Mouse (Mus musculus): ENCODE data around the gene Prdm8. TPM values are rescaled to one million over a fixed set of nuclear protein-coding genes. Genes with fewer than 3 reads are reported as not detected.

The Prdm8 gene
- polyA plus RNA-seq, 1 experiment from 2014 or later = 0.04 TPM

DNA sequence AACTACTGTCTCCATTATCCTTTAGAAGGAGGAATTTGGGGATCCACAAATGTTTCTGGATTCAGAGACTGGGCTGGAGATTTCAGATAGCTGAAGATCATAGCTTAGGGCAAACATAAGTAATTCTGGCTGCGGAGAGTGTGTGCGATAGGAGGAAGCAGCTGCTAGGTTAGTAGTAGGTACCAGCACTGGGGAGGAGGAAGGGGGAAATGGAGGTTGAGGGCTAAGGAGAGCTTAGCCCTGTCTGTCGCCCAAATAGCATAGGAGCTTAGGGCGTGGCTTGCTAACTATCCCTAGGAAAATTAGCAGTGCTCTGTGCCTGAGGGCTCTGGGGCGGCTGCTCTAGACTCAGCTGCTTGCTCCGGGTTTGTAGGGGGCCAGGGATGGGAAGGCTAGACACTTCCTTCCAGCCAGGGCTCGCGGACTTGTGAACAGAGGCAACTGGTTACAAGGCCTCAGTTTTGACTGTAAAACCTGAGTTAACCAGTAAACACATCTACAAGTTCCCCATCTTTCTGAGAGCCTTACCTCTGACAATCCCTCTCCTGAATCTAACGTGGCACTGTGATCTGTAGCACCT is 4.7 kb downstream of the Prdm8 start:
- Histone ChIP-seq H3K4me3 (ENCODE audit: low read length) (no peak overlapping the region), H3K9me3 (ENCODE audit: control insufficient read depth, low read length) (no peaks in the 10 kb centered on the region), H3K27me3 (replicated peaks; ENCODE audit: control insufficient read depth, insufficient read depth, low read length) (peaks cover 70% of the 10 kb centered on the region), H3K36me3 (ENCODE audit: control insufficient read depth, insufficient read depth, low read length) (no peaks in the 10 kb centered on the region), H3K27ac (ENCODE audit: low read length) (no peak overlapping the region), H3K4me1 (ENCODE audit: control insufficient read depth, insufficient read depth, low read length) (peaks cover 10% of the 10 kb centered on the region), H3K9ac (ENCODE audit: low read depth, low read length) (no peak overlapping the region), H3K4me2 (ENCODE audit: low read depth, low read length) (no peak overlapping the region)
- no peak for ATAC-seq
- WGBS = 16% methylated on average over 9 of the region's 9 CpGs

DNA sequence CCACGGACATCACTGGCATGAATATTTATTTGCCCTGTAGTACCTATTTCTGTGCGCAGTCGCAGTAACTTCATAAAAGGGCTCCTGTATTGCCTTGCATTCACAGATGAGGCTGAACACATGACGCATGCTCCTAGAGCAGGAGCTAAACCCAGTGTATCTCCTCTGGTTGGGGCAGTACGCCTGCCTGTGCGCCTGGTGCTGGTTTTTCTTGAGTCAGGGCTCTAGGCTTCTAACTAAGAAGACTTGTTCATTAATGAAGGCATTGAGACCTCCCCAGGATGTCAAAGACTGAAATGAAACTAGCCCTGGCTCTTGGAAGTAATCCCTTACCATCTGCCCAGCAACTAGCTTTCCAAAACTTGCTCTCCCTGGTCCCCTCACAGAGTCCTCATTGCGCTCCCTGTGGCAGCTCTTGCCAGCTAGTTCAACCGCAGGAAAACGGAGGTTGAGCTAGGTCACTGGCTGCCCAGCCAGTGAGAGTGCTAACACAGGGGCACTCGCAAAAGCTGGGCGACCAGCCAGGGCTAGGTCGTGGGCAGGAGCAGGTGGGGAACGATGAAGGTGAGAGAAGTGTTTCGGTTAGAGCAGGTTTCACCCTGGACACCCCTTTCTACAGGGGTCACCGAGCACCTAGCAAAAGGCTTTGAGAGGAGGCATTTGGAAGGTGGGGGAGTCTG is 5.6 kb downstream of the Prdm8 start:
- no peak for ATAC-seq

DNA sequence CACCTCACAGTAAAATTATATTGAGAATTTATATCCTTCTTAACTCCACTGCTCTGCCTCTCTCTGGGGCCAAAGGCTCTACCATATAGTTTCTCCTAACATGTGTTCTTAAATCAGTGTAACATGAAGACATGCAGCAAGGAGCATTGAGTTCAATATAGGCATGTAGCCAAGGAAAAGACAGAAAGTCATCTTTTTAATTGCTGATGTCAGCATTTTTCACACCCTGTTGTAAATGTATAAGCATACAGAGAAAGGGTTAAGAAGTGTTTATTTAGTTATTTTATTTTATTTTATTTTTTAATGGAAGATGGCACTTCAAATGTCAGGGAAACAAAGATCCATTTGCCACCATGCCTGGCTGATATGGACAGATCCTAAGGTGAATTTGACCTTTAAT is 6.7 kb downstream of the Prdm8 start:
- Histone ChIP-seq H3K4me1 (ENCODE audit: control insufficient read depth, insufficient read depth, low read length) (no peaks in the 10 kb centered on the region), H3K9me3 (ENCODE audit: control insufficient read depth, low read length) (no peaks in the 10 kb centered on the region), H3K4me2 (ENCODE audit: low read depth, low read length) (no peak overlapping the region), H3K27me3 (replicated peaks; ENCODE audit: control insufficient read depth, insufficient read depth, low read length) (peaks cover 61% of the 10 kb centered on the region), H3K36me3 (ENCODE audit: control insufficient read depth, insufficient read depth, low read length) (no peaks in the 10 kb centered on the region), H3K27ac (ENCODE audit: low read length) (no peak overlapping the region), H3K9ac (ENCODE audit: low read depth, low read length) (no peak overlapping the region), H3K4me3 (ENCODE audit: low read length) (no peak overlapping the region)
- ATAC-seq = no peak

More for the DNA sequence above, 5.6 kb downstream of the Prdm8 start:
- no peak overlapping the region for H3K4me3 ChIP-seq (ENCODE audit: low read length)
- 6% methylated on average over 15 of the region's 15 CpGs for WGBS
- no peaks in the 10 kb centered on the region for H3K9me3 ChIP-seq (ENCODE audit: control insufficient read depth, low read length)
- no peak overlapping the region for H3K4me2 ChIP-seq (ENCODE audit: low read depth, low read length)
- H3K36me3 ChIP-seq (ENCODE audit: control insufficient read depth, insufficient read depth, low read length) = no peaks in the 10 kb centered on the region
- peaks cover 9% of the 10 kb centered on the region for H3K4me1 ChIP-seq (ENCODE audit: control insufficient read depth, insufficient read depth, low read length)
- no peak overlapping the region for H3K27ac ChIP-seq (ENCODE audit: low read length)
- no peak overlapping the region for H3K9ac ChIP-seq (ENCODE audit: low read depth, low read length)
- peaks cover 62% of the 10 kb centered on the region for H3K27me3 ChIP-seq (replicated peaks; ENCODE audit: control insufficient read depth, insufficient read depth, low read length)

DNA sequence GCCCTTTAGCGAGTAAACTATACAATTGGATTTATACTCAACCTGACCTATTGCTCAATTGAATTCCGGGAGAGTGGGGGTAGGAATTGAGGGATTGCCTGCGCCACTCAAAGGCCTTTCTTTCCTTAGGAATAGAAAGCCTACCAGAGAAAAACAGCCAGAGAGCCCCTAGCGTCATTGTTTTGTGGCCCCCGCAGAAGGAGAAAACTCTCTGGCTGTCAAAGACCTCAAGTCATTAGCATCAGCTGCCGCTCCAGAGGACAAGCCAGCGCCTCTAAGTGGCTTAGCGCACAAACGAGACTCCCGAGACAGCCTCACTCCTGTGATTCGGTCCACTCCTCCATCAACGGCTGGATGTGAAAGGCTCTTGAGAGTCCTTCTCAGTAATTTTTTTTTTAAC is 12.6 kb downstream of the Prdm8 start:
- peaks cover 54% of the 10 kb centered on the region for H3K27me3 ChIP-seq (replicated peaks; ENCODE audit: control insufficient read depth, insufficient read depth, low read length)
- no peak for ATAC-seq
- H3K4me2 ChIP-seq (ENCODE audit: low read depth, low read length) = no peak overlapping the region
- no peaks in the 10 kb centered on the region for H3K4me1 ChIP-seq (ENCODE audit: control insufficient read depth, insufficient read depth, low read length)
- H3K27ac ChIP-seq (ENCODE audit: low read length) = no peak overlapping the region
- no peaks in the 10 kb centered on the region for H3K9me3 ChIP-seq (ENCODE audit: control insufficient read depth, low read length)
- 4% methylated on average over 12 of the region's 12 CpGs for WGBS
- no peak overlapping the region for H3K9ac ChIP-seq (ENCODE audit: low read depth, low read length)
- H3K4me3 ChIP-seq (ENCODE audit: low read length) = no peak overlapping the region
- no peaks in the 10 kb centered on the region for H3K36me3 ChIP-seq (ENCODE audit: control insufficient read depth, insufficient read depth, low read length)

DNA sequence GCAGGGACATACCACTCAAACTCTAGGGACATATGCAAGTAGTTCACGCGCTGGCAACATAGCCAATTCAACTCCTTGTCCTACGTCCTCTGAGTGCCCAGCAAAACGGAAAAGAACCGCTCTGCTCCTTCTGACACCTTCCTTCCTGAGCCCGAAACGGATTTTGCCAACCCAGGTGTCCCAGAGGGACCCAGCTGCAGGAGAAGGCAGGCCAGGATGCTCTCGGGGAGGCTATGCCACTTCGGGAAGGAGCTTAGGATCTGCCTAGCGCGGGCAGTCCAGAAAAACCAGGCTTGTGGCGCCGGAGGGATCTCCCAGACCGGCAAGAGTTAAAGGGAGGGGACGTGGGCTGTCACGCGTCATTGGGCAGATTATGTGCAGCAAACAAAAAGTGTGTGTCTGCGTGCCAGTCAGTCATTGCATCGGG is 13.5 kb downstream of the Prdm8 start:
- Histone ChIP-seq H3K27me3 (replicated peaks; ENCODE audit: control insufficient read depth, insufficient read depth, low read length) (peaks cover 59% of the 10 kb centered on the region), H3K27ac (ENCODE audit: low read length) (no peak overlapping the region), H3K4me1 (ENCODE audit: control insufficient read depth, insufficient read depth, low read length) (peaks cover 4% of the 10 kb centered on the region), H3K9me3 (ENCODE audit: control insufficient read depth, low read length) (no peaks in the 10 kb centered on the region), H3K4me3 (ENCODE audit: low read length) (no peak overlapping the region), H3K9ac (ENCODE audit: low read depth, low read length) (no peak overlapping the region), H3K36me3 (ENCODE audit: control insufficient read depth, insufficient read depth, low read length) (no peaks in the 10 kb centered on the region), H3K4me2 (ENCODE audit: low read depth, low read length) (no peak overlapping the region)
- WGBS = under 1% methylated on average over 19 of the region's 19 CpGs
- no peak for ATAC-seq

DNA sequence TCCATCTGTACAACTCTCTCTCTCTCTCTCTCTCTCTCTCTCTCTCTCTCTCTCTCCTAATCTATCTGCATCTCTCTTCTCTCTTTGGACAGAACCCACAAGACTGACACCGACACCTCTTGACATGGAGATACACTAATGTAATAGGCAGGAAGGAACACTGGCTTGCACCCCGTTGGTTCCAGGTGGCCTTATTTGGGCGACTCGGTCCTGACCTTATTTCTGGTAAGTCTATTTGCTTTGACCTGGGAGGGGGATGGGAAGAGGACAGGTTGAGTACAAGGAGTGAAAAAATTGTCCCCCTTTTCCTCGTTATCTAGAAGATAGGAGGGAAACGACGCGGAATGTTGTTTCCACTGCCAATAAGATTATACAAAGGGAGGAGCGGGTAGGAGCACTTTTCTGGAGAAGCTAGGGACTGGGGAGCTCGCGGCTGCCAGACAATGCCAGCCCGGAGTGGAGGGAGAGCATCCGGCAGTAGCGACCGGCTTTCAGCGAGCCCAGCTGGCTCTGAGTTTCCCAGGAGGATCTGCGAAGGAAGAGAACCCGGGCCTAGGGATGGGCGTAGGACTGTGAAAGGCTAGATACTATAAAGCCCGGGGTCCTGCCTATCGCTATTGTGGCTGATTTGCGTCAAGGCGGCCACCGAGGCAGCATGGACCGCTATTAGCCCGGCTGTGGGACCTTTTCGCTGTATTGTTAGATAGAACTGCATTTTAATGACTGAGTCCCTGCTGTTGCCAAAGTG is 14.1 kb downstream of the Prdm8 start:
- Histone ChIP-seq H3K4me2 (ENCODE audit: low read depth, low read length) (no peak overlapping the region), H3K27ac (ENCODE audit: low read length) (no peak overlapping the region), H3K4me1 (ENCODE audit: control insufficient read depth, insufficient read depth, low read length) (peaks cover 5% of the 10 kb centered on the region), H3K27me3 (replicated peaks; ENCODE audit: control insufficient read depth, insufficient read depth, low read length) (peaks cover 64% of the 10 kb centered on the region), H3K9me3 (ENCODE audit: control insufficient read depth, low read length) (no peaks in the 10 kb centered on the region), H3K4me3 (ENCODE audit: low read length) (no peak overlapping the region), H3K9ac (ENCODE audit: low read depth, low read length) (no peak overlapping the region), H3K36me3 (ENCODE audit: control insufficient read depth, insufficient read depth, low read length) (no peaks in the 10 kb centered on the region)
- no peak for ATAC-seq
- under 1% methylated on average over 27 of the region's 27 CpGs for WGBS

DNA sequence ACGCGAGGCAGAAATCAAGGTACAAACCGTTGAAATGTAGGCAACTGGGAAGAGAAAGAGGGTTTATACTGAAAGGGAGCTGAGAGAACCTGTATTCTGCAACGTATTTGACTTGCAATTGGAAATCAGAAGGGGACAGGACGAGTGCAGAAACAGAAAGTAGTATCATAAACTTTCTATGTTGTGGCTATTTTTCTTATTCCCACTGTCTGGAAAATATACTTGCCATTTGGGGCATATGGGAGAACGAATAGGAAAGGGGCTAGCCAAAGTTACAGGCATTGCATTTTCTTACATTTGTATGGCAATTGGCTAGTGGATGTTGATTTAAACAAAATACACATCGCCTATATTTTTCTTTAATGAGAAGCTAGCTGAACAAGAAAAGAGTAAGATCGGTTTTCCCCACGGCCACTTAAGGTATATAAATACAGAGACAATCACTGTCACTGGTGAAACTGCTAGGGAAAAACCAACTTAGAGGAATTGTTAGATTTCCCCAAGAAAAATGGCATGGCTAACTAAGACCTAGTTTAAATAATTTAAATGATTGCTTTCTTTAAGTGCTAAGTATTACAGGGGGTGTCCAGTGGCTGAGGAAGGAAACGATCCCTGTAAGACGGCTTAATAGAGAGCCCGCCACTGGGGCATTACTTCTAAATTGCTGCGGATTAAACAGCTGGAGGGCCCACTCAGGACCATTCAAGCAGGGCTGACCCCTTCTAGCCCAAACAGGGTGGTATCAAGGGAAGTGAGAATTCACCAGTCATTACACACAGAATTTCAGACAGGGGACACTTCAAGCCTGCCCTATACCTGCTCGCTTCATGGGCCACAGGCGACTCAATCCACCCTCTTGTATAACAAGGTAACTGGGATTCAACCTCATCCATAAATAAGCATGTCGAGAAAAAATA is 14.9 kb downstream of the Prdm8 start:
- no peaks in the 10 kb centered on the region for H3K36me3 ChIP-seq (ENCODE audit: control insufficient read depth, insufficient read depth, low read length)
- no peak for ATAC-seq
- H3K27me3 ChIP-seq (replicated peaks; ENCODE audit: control insufficient read depth, insufficient read depth, low read length) = peaks cover 64% of the 10 kb centered on the region
- H3K4me2 ChIP-seq (ENCODE audit: low read depth, low read length) = no peak overlapping the region
- no peaks in the 10 kb centered on the region for H3K9me3 ChIP-seq (ENCODE audit: control insufficient read depth, low read length)
- H3K4me3 ChIP-seq (ENCODE audit: low read length) = no peak overlapping the region
- H3K27ac ChIP-seq (ENCODE audit: low read length) = no peak overlapping the region
- peaks cover 12% of the 10 kb centered on the region for H3K4me1 ChIP-seq (ENCODE audit: control insufficient read depth, insufficient read depth, low read length)
- no peak overlapping the region for H3K9ac ChIP-seq (ENCODE audit: low read depth, low read length)
- 5% methylated on average over 16 of the region's 16 CpGs for WGBS

DNA sequence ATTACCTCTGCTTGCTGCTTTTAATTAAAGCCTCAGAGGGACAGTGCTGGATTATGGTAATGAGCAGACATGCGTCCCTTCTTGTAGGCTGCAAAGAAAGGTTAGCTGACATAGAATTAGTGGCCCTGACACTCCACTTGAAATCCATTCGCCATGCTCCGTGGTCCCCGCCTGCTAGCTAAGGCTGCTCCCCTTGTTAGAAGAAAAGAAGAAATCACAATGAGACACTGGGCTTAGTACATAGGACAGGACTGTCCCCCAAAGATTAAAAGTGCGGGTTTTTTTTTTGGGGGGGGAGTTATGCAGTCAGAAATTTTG is 15.6 kb downstream of the Prdm8 start:
- ATAC-seq = no peak

DNA sequence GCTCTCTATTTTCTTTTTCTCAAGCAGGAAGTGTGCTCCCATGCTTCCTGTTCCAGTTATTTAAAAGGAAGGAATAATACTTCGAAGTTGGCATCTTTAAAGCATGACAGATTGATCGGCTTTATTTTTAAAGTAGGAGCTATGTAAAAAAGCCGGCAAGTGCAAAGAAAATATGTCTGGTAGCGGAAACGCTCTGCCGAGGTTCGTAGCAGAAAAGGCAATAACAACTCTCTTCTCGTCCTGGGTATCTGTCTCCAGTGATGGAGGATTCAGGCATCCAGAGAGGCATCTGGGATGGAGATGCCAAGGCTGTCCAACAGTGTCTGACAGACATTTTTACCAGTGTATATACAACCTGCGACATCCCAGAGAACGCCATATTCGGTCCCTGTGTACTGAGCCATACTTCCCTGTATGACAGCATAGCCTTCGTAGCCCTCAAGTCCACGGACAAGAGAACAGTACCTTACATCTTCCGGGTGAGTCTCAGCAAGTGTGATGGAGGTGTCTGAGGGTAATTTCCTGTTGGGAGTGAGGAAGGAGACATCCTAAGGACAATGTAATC is 16.1 kb downstream of the Prdm8 start:
- no peak for ATAC-seq
- Histone ChIP-seq H3K4me3 (ENCODE audit: low read length) (no peak overlapping the region), H3K9me3 (ENCODE audit: control insufficient read depth, low read length) (no peaks in the 10 kb centered on the region), H3K4me1 (ENCODE audit: control insufficient read depth, insufficient read depth, low read length) (peaks cover 12% of the 10 kb centered on the region), H3K9ac (ENCODE audit: low read depth, low read length) (no peak overlapping the region), H3K36me3 (ENCODE audit: control insufficient read depth, insufficient read depth, low read length) (no peaks in the 10 kb centered on the region), H3K27me3 (replicated peaks; ENCODE audit: control insufficient read depth, insufficient read depth, low read length) (peaks cover 69% of the 10 kb centered on the region), H3K27ac (ENCODE audit: low read length) (no peak overlapping the region), H3K4me2 (ENCODE audit: low read depth, low read length) (no peak overlapping the region)
- WGBS = 5% methylated on average over 14 of the region's 14 CpGs

More for the DNA sequence above, 15.6 kb downstream of the Prdm8 start:
- Histone ChIP-seq H3K4me2 (ENCODE audit: low read depth, low read length) (no peak overlapping the region), H3K9ac (ENCODE audit: low read depth, low read length) (no peak overlapping the region), H3K36me3 (ENCODE audit: control insufficient read depth, insufficient read depth, low read length) (no peaks in the 10 kb centered on the region), H3K27ac (ENCODE audit: low read length) (no peak overlapping the region), H3K4me3 (ENCODE audit: low read length) (no peak overlapping the region), H3K9me3 (ENCODE audit: control insufficient read depth, low read length) (no peaks in the 10 kb centered on the region), H3K27me3 (replicated peaks; ENCODE audit: control insufficient read depth, insufficient read depth, low read length) (peaks cover 67% of the 10 kb centered on the region), H3K4me1 (ENCODE audit: control insufficient read depth, insufficient read depth, low read length) (peaks cover 12% of the 10 kb centered on the region)
- 3% methylated on average over 5 of the region's 5 CpGs for WGBS

All from intestine, embryonic 16.5 days (tissue).